Mouse (Mus musculus): ENCODE measurements around the gene Lef1. TPM values are rescaled to one million over a fixed set of nuclear protein-coding genes. Genes with fewer than 3 reads are reported as not detected.

The Lef1 gene
- polyA plus RNA-seq, 1 experiment from 2014 or later: 24.8 TPM

- Histone ChIP-seq H3K4me3 (no peak overlapping the region), H3K9ac (no peak overlapping the region), H3K9me3 (replicated peaks) (no peaks in the 10 kb centered on the region), H3K36me3 (ENCODE audit: poor library complexity, severe bottlenecking) (peaks cover 16% of the 10 kb centered on the region; the same call in 1 of the 2 replicates), H3K27ac (no peak overlapping the region), H3K4me1 (no peaks in the 10 kb centered on the region), H3K27me3 (no peaks in the 10 kb centered on the region), H3K4me2 (no peak overlapping the region)
- ATAC-seq: no peak
- WGBS: 96% methylated on average over 13 of the region's 13 CpGs
These were observed 15.6 kb downstream of the Lef1 start for GRCm38 (mm10) chr3:131125873-131126272.

GRCm38 (mm10) chr3:131126438-131126837 lies 16.2 kb downstream of the Lef1 start:
- no peak overlapping the region for H3K27ac ChIP-seq
- no peaks in the 10 kb centered on the region for H3K27me3 ChIP-seq
- H3K4me3 ChIP-seq: no peak overlapping the region
- H3K4me1 ChIP-seq: no peaks in the 10 kb centered on the region
- no peaks in the 10 kb centered on the region for H3K9me3 ChIP-seq (replicated peaks)
- peaks cover 13% of the 10 kb centered on the region; the same call in 1 of the 2 replicates for H3K36me3 ChIP-seq (ENCODE audit: poor library complexity, severe bottlenecking)
- WGBS: 95% methylated on average over 4 of the region's 4 CpGs
- no peak for ATAC-seq
- no peak overlapping the region for H3K4me2 ChIP-seq
- H3K9ac ChIP-seq: no peak overlapping the region

- Histone ChIP-seq H3K36me3 (ENCODE audit: poor library complexity, severe bottlenecking) (no peaks in the 10 kb centered on the region), H3K27ac (no peak overlapping the region), H3K9me3 (replicated peaks) (no peaks in the 10 kb centered on the region), H3K27me3 (no peaks in the 10 kb centered on the region), H3K4me1 (peaks cover 52% of the 10 kb centered on the region), H3K4me3 (no peak overlapping the region), H3K4me2 (no peak overlapping the region), H3K9ac (no peak overlapping the region)
- ATAC-seq: no peak
- 52% methylated on average over 9 of the region's 9 CpGs for WGBS
These were observed 23.7 kb downstream of the Lef1 start for GRCm38 (mm10) chr3:131134003-131134402.

- Histone ChIP-seq H3K4me2 (0 out of 2 replicates have a peak overlapping the region, but pooled peaks have one; percentile 11), H3K27me3 (no peaks in the 10 kb centered on the region), H3K9me3 (replicated peaks) (no peaks in the 10 kb centered on the region), H3K4me1 (peaks cover 65% of the 10 kb centered on the region), H3K27ac (no peak overlapping the region), H3K9ac (no peak overlapping the region), H3K36me3 (ENCODE audit: poor library complexity, severe bottlenecking) (no peaks in the 10 kb centered on the region), H3K4me3 (no peak overlapping the region)
- no peak for ATAC-seq
- 20% methylated on average over 9 of the region's 9 CpGs for WGBS
These were observed 25.2 kb downstream of the Lef1 start for GRCm38 (mm10) chr3:131135434-131135833.

GRCm38 (mm10) chr3:131136455-131136854 lies 26.2 kb downstream of the Lef1 start:
- Histone ChIP-seq H3K4me1 (peaks cover 65% of the 10 kb centered on the region), H3K27ac (peak overlapping the region; percentile 61), H3K9me3 (replicated peaks) (no peaks in the 10 kb centered on the region), H3K27me3 (no peaks in the 10 kb centered on the region), H3K36me3 (ENCODE audit: poor library complexity, severe bottlenecking) (no peaks in the 10 kb centered on the region), H3K9ac (peak overlapping the region; percentile 48; the same call in 1 of the 2 replicates), H3K4me3 (peak overlapping the region; percentile 19; the same call in 1 of the 2 replicates), H3K4me2 (peak overlapping the region; percentile 53)
- peak; percentile 57; the same call in 1 of the 2 replicates for ATAC-seq
- WGBS: under 1% methylated on average over 8 of the region's 8 CpGs

GRCm38 (mm10) chr3:131137119-131137781 lies 27.0 kb downstream of the Lef1 start:
- H3K27ac ChIP-seq: peak overlapping the region; percentile 61
- H3K9ac ChIP-seq: 0 out of 2 replicates have a peak overlapping the region, but pooled peaks have one; percentile 28
- H3K4me3 ChIP-seq: peak overlapping the region; percentile 19
- H3K9me3 ChIP-seq (replicated peaks): no peaks in the 10 kb centered on the region
- no peaks in the 10 kb centered on the region for H3K36me3 ChIP-seq (ENCODE audit: poor library complexity, severe bottlenecking)
- H3K4me2 ChIP-seq: peak overlapping the region; percentile 53
- WGBS: 5% methylated on average over 18 of the region's 18 CpGs
- ATAC-seq: peak; percentile 74
- H3K4me1 ChIP-seq: peaks cover 65% of the 10 kb centered on the region
- H3K27me3 ChIP-seq: no peaks in the 10 kb centered on the region

- ATAC-seq: no peak
- no peak overlapping the region for H3K4me2 ChIP-seq
- WGBS: 43% methylated on average over 9 of the region's 9 CpGs
- H3K27ac ChIP-seq: no peak overlapping the region
- H3K27me3 ChIP-seq: no peaks in the 10 kb centered on the region
- no peaks in the 10 kb centered on the region for H3K36me3 ChIP-seq (ENCODE audit: poor library complexity, severe bottlenecking)
- no peak overlapping the region for H3K9ac ChIP-seq
- H3K9me3 ChIP-seq (replicated peaks): no peaks in the 10 kb centered on the region
- H3K4me3 ChIP-seq: no peak overlapping the region
- H3K4me1 ChIP-seq: peaks cover 70% of the 10 kb centered on the region
These were observed 28.0 kb downstream of the Lef1 start for GRCm38 (mm10) chr3:131138224-131138623.

- 54% methylated on average over 8 of the region's 8 CpGs for WGBS
- H3K9ac ChIP-seq: no peak overlapping the region
- H3K9me3 ChIP-seq (replicated peaks): no peaks in the 10 kb centered on the region
- no peaks in the 10 kb centered on the region for H3K36me3 ChIP-seq (ENCODE audit: poor library complexity, severe bottlenecking)
- H3K27ac ChIP-seq: no peak overlapping the region
- H3K4me1 ChIP-seq: peaks cover 74% of the 10 kb centered on the region
- H3K4me3 ChIP-seq: no peak overlapping the region
- H3K4me2 ChIP-seq: no peak overlapping the region
- no peak for ATAC-seq
- H3K27me3 ChIP-seq: no peaks in the 10 kb centered on the region
These were observed 28.5 kb downstream of the Lef1 start for GRCm38 (mm10) chr3:131138797-131139196.

GRCm38 (mm10) chr3:131139345-131140090 lies 29.2 kb downstream of the Lef1 start:
- Histone ChIP-seq H3K9ac (no peak overlapping the region), H3K4me3 (no peak overlapping the region), H3K36me3 (ENCODE audit: poor library complexity, severe bottlenecking) (no peaks in the 10 kb centered on the region), H3K9me3 (replicated peaks) (no peaks in the 10 kb centered on the region), H3K27ac (no peak overlapping the region), H3K27me3 (no peaks in the 10 kb centered on the region), H3K4me1 (peaks cover 66% of the 10 kb centered on the region), H3K4me2 (no peak overlapping the region)
- ATAC-seq: no peak
- 57% methylated on average over 14 of the region's 14 CpGs for WGBS

GRCm38 (mm10) chr3:131140091-131140462 lies 29.8 kb downstream of the Lef1 start:
- no peak overlapping the region for H3K4me3 ChIP-seq
- no peak overlapping the region for H3K27ac ChIP-seq
- no peaks in the 10 kb centered on the region for H3K9me3 ChIP-seq (replicated peaks)
- no peaks in the 10 kb centered on the region for H3K36me3 ChIP-seq (ENCODE audit: poor library complexity, severe bottlenecking)
- 95% methylated on average over 7 of the region's 7 CpGs for WGBS
- ATAC-seq: no peak
- H3K27me3 ChIP-seq: no peaks in the 10 kb centered on the region
- H3K4me1 ChIP-seq: peaks cover 61% of the 10 kb centered on the region
- H3K9ac ChIP-seq: no peak overlapping the region
- no peak overlapping the region for H3K4me2 ChIP-seq

GRCm38 (mm10) chr3:131141546-131141945 lies 31.3 kb downstream of the Lef1 start:
- Histone ChIP-seq H3K9me3 (replicated peaks) (no peaks in the 10 kb centered on the region), H3K4me1 (peaks cover 48% of the 10 kb centered on the region), H3K27ac (no peak overlapping the region), H3K4me3 (no peak overlapping the region), H3K4me2 (no peak overlapping the region), H3K27me3 (no peaks in the 10 kb centered on the region), H3K9ac (no peak overlapping the region), H3K36me3 (ENCODE audit: poor library complexity, severe bottlenecking) (no peaks in the 10 kb centered on the region)
- ATAC-seq: no peak
- 25% methylated on average over 4 of the region's 4 CpGs for WGBS

GRCm38 (mm10) chr3:131144250-131144649 lies 34.0 kb downstream of the Lef1 start:
- no peaks in the 10 kb centered on the region for H3K27me3 ChIP-seq
- H3K4me3 ChIP-seq: no peak overlapping the region
- no peak overlapping the region for H3K4me2 ChIP-seq
- H3K4me1 ChIP-seq: peaks cover 25% of the 10 kb centered on the region
- no peak for ATAC-seq
- WGBS: 40% methylated on average over 2 of the region's 2 CpGs
- no peaks in the 10 kb centered on the region for H3K36me3 ChIP-seq (ENCODE audit: poor library complexity, severe bottlenecking)
- H3K27ac ChIP-seq: no peak overlapping the region
- H3K9ac ChIP-seq: no peak overlapping the region
- H3K9me3 ChIP-seq (replicated peaks): no peaks in the 10 kb centered on the region
